12 mouse cellular contexts compared by ENCODE assay signal in the genomic region with DNA sequence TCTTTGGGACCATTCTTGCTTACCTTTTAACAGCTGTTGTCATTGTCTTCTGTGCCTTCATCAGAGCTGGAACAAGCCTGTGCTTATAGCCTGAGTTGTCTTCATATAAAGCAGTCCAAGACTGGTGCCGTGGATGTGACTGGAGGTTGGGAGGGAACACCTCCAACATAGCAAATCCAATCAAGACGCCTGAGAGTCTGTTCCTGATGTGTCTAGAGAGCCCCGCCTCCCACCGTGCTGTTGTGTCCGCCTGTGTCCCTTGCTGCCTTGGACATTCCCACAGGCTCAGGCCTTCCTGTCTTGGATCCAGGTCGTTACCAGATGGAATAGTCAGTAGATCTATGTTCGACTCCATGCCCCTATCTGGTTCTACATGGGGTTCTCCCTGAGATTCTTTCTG.
"Had no signal": no experiment of that assay in that cellular context is flagged by ENCODE, and none has a peak within 500 bp of the region (broad histone marks: within the 10 kb centered on the region; RNA-seq: fewer than 3 reads in every experiment).

No protein-coding gene starts in this region.

- H3K9ac ChIP-seq: limb, embryonic 12.5 days; liver, embryonic 13.5 days; liver, postnatal 0 days; lung, embryonic 15.5 days; midbrain, embryonic 13.5 days had no signal

- DNase-seq: kidney, postnatal 25 days; layer of hippocampus, adult 9-11 months; liver; liver, embryonic 13.5 days; liver, postnatal 0 days; lung, postnatal 14 days; thymus, postnatal 4 days had no signal

- H3K27ac ChIP-seq: limb, embryonic 12.5 days; liver, embryonic 13.5 days; lung, embryonic 15.5 days; macrophage; midbrain, embryonic 13.5 days; stomach, postnatal 0 days had no signal

- ATAC-seq: liver, postnatal 0 days; midbrain, embryonic 13.5 days had no signal

- H3K36me3 ChIP-seq: lung, embryonic 15.5 days had no signal

- H3K4me3 ChIP-seq: limb, embryonic 12.5 days; liver, embryonic 13.5 days; lung, embryonic 15.5 days; midbrain, embryonic 13.5 days had no signal

- H3K4me2 ChIP-seq: limb, embryonic 12.5 days; liver, embryonic 13.5 days; lung, embryonic 15.5 days; midbrain, embryonic 13.5 days had no signal

- H3K27me3 ChIP-seq: limb, embryonic 12.5 days; liver, embryonic 13.5 days; lung, embryonic 15.5 days; midbrain, embryonic 13.5 days had no signal

- H3K9me3 ChIP-seq: limb, embryonic 12.5 days; liver, embryonic 13.5 days; lung, embryonic 15.5 days; midbrain, embryonic 13.5 days had no signal
